ENCODE assay signal across 10 mouse cellular contexts in the genomic region with DNA sequence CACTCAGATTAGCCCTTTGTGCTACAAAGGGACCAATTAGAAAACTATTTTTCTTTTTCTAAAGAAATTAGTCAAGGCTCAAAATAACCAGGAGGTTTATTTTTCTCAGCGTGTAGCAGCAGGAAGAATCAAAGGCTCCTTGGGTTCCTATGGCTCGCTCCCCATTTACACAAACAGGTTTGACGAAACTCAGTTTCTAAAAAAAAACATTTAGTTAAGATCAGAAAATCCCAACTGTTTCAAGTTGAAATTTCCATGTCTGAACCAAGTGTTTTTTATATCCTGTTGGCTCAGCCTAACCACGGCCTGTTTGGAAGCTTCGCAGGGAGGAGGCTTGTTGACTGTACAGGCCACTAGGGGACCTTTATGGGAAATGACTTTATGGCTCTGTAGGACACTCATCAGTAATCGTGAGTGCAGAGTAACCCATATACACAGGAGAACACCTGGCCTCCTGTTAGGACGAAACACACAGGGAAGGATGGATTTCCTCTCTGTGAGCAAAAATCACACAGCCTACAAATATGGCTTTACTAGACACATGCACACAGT.
DNase-seq lines count a peak whose midpoint lies in the region; ATAC-seq and TF ChIP-seq lines count a peak whose summit lies in the region.
"Had no signal": no experiment of that assay in that cellular context is flagged by ENCODE, and none has a peak within 500 bp of the region (broad histone marks: within the 10 kb centered on the region; RNA-seq: fewer than 3 reads in every experiment).

No protein-coding gene starts in this region.

- peak; percentile 5 for DNase-seq in embryonic facial prominence, embryonic 11.5 days (ENCODE audit: low spot score)
- DNase-seq in embryonic facial prominence, embryonic 10.5 days (ENCODE audit: low spot score), result no peak
- no peak for DNase-seq in liver, postnatal 0 days
- DNase-seq in testis, postnatal 10 days (ENCODE audit: low spot score), result no peak
- DNase-seq in layer of hippocampus, postnatal 25 days (ENCODE audit: extremely low spot score in 1 of 2, low spot score in 1 of 2), result no peak
- DNase-seq: lung, postnatal 10 days had no signal

- H3K4me3 ChIP-seq in embryonic facial prominence, embryonic 11.5 days (ENCODE audit: low read depth, low read length), result no peak overlapping the region
- no peak overlapping the region for H3K4me3 ChIP-seq in embryonic facial prominence, embryonic 10.5 days
- H3K4me3 ChIP-seq in liver, postnatal 0 days (ENCODE audit: low read depth, low read length), result no peak overlapping the region
- no peak overlapping the region for H3K4me3 ChIP-seq in liver, embryonic 12.5 days
- no peak overlapping the region for H3K4me3 ChIP-seq in forebrain, embryonic 15.5 days
- no peak overlapping the region for H3K4me3 ChIP-seq in neural tube, embryonic 15.5 days (replicated peaks)

- no peak overlapping the region for H3K4me2 ChIP-seq in embryonic facial prominence, embryonic 11.5 days (ENCODE audit: low read depth, low read length)
- no peak overlapping the region for H3K4me2 ChIP-seq in liver, postnatal 0 days (ENCODE audit: low read depth, low read length)
- H3K4me2 ChIP-seq in liver, embryonic 12.5 days, result no peak overlapping the region
- no peak overlapping the region for H3K4me2 ChIP-seq in forebrain, embryonic 15.5 days (replicated peaks)
- no peak overlapping the region for H3K4me2 ChIP-seq in neural tube, embryonic 15.5 days

- WGBS in embryonic facial prominence, embryonic 11.5 days, result 53% methylated on average over 7 of the region's 7 CpGs
- 52% methylated on average over 7 of the region's 7 CpGs for WGBS in embryonic facial prominence, embryonic 10.5 days
- WGBS in liver, postnatal 0 days (ENCODE audit: insufficient replicate concordance), result 67% methylated on average over 7 of the region's 7 CpGs
- WGBS in liver, embryonic 12.5 days (ENCODE audit: insufficient replicate concordance), result 58% methylated on average over 7 of the region's 7 CpGs
- WGBS in forebrain, embryonic 15.5 days, result 18% methylated on average over 7 of the region's 7 CpGs
- 25% methylated on average over 7 of the region's 7 CpGs for WGBS in neural tube, embryonic 15.5 days

- H3K9me3 ChIP-seq in embryonic facial prominence, embryonic 11.5 days (replicated peaks; ENCODE audit: control insufficient read depth, low read length), result no peaks in the 10 kb centered on the region
- H3K9me3 ChIP-seq in embryonic facial prominence, embryonic 10.5 days, result no peaks in the 10 kb centered on the region
- no peaks in the 10 kb centered on the region for H3K9me3 ChIP-seq in liver, postnatal 0 days (ENCODE audit: low read length)
- H3K9me3 ChIP-seq in liver, embryonic 12.5 days (replicated peaks), result no peaks in the 10 kb centered on the region
- H3K9me3 ChIP-seq in forebrain, embryonic 15.5 days, result no peaks in the 10 kb centered on the region
- no peaks in the 10 kb centered on the region for H3K9me3 ChIP-seq in neural tube, embryonic 15.5 days (replicated peaks)

- no peak overlapping the region for H3K27ac ChIP-seq in embryonic facial prominence, embryonic 11.5 days (replicated peaks; ENCODE audit: low read depth, low read length)
- no peak overlapping the region for H3K27ac ChIP-seq in embryonic facial prominence, embryonic 10.5 days (replicated peaks)
- H3K27ac ChIP-seq in liver, postnatal 0 days (ENCODE audit: low read depth), result no peak overlapping the region; the same call in 1 of the 2 replicates
- H3K27ac ChIP-seq in liver, embryonic 12.5 days, result no peak overlapping the region
- 0 out of 2 replicates have a peak overlapping the region, but pooled peaks have one; percentile 2 for H3K27ac ChIP-seq in forebrain, embryonic 15.5 days (replicated peaks)
- H3K27ac ChIP-seq in neural tube, embryonic 15.5 days (replicated peaks), result peak overlapping the region; percentile 54; the same call in 1 of the 2 replicates

- H3K4me1 ChIP-seq in embryonic facial prominence, embryonic 11.5 days (ENCODE audit: control insufficient read depth, insufficient read depth, low read length), result no peaks in the 10 kb centered on the region
- peaks cover 14% of the 10 kb centered on the region for H3K4me1 ChIP-seq in embryonic facial prominence, embryonic 10.5 days
- H3K4me1 ChIP-seq in liver, postnatal 0 days (ENCODE audit: insufficient read depth), result no peaks in the 10 kb centered on the region
- no peaks in the 10 kb centered on the region for H3K4me1 ChIP-seq in liver, embryonic 12.5 days
- H3K4me1 ChIP-seq in forebrain, embryonic 15.5 days, result peaks cover 14% of the 10 kb centered on the region
- H3K4me1 ChIP-seq in neural tube, embryonic 15.5 days, result peaks cover 14% of the 10 kb centered on the region

- no peak overlapping the region for H3K9ac ChIP-seq in embryonic facial prominence, embryonic 11.5 days (replicated peaks; ENCODE audit: low read length)
- no peak overlapping the region for H3K9ac ChIP-seq in liver, postnatal 0 days (replicated peaks)
- no peak overlapping the region for H3K9ac ChIP-seq in liver, embryonic 12.5 days
- no peak overlapping the region for H3K9ac ChIP-seq in forebrain, embryonic 15.5 days (replicated peaks)
- H3K9ac ChIP-seq in neural tube, embryonic 15.5 days (replicated peaks), result no peak overlapping the region

- no peaks in the 10 kb centered on the region for H3K27me3 ChIP-seq in embryonic facial prominence, embryonic 11.5 days (ENCODE audit: control insufficient read depth, insufficient read depth, low read length)
- no peaks in the 10 kb centered on the region for H3K27me3 ChIP-seq in embryonic facial prominence, embryonic 10.5 days (replicated peaks; ENCODE audit: low read depth, poor library complexity, severe bottlenecking)
- no peaks in the 10 kb centered on the region for H3K27me3 ChIP-seq in liver, postnatal 0 days (ENCODE audit: insufficient read depth, low read length)
- no peaks in the 10 kb centered on the region for H3K27me3 ChIP-seq in liver, embryonic 12.5 days (replicated peaks)
- no peaks in the 10 kb centered on the region for H3K27me3 ChIP-seq in forebrain, embryonic 15.5 days
- no peaks in the 10 kb centered on the region for H3K27me3 ChIP-seq in neural tube, embryonic 15.5 days (replicated peaks)

- no peak for ATAC-seq in embryonic facial prominence, embryonic 11.5 days (replicated peaks; ENCODE audit: insufficient number of reproducible peaks, low FRiP score, low TSS enrichment, low read depth)
- no peak for ATAC-seq in liver, postnatal 0 days
- no peak for ATAC-seq in liver, embryonic 12.5 days
- ATAC-seq in forebrain, embryonic 15.5 days (replicated peaks), result peak; percentile 51; the same call in 1 of the 2 replicates
- no peak for ATAC-seq in neural tube, embryonic 15.5 days (ENCODE audit: low FRiP score)
- ATAC-seq: activated CD4-positive, CD25-positive, alpha-beta regulatory T cell, adult 4 months had no signal

- peak; percentile 26; the same call in 1 of the 2 replicates for TF ChIP-seq CTCF in liver, postnatal 0 days (IDR thresholded peaks at IDR 0.05; ENCODE audit: low read depth)

- H3K36me3 ChIP-seq in embryonic facial prominence, embryonic 11.5 days (replicated peaks; ENCODE audit: control insufficient read depth, insufficient read depth, low read depth, low read length), result no peaks in the 10 kb centered on the region
- H3K36me3 ChIP-seq in embryonic facial prominence, embryonic 10.5 days (replicated peaks), result no peaks in the 10 kb centered on the region
- H3K36me3 ChIP-seq in liver, postnatal 0 days (replicated peaks; ENCODE audit: insufficient read depth, low read length), result no peaks in the 10 kb centered on the region
- H3K36me3 ChIP-seq in liver, embryonic 12.5 days, result no peaks in the 10 kb centered on the region
- H3K36me3 ChIP-seq in forebrain, embryonic 15.5 days, result no peaks in the 10 kb centered on the region
- no peaks in the 10 kb centered on the region for H3K36me3 ChIP-seq in neural tube, embryonic 15.5 days

- no peak for TF ChIP-seq EP300 in liver, postnatal 0 days (IDR thresholded peaks at IDR 0.05; ENCODE audit: low read depth)

Comparison
In these comparisons a context has a peak if more than half of its experiments do, and no peak if none do; other contexts are left out.
1. H3K27ac ChIP-seq: peak in forebrain, embryonic 15.5 days (single experiment) and neural tube, embryonic 15.5 days (single experiment); none in embryonic facial prominence, embryonic 11.5 days (single experiment), embryonic facial prominence, embryonic 10.5 days (single experiment), liver, postnatal 0 days (single experiment) and liver, embryonic 12.5 days (single experiment).